Mouse (Mus musculus): Measurements from ENCODE around the gene Zfp791. TPM values are rescaled to one million over a fixed set of nuclear protein-coding genes. Genes with fewer than 3 reads are reported as not detected.
"Not testable (repeated sequence)": the region's sequence is repeated elsewhere in the genome, so short reads cannot be mapped to it uniquely, and the experiment has no call there.

Gene Zfp791
- polyA plus RNA-seq, 1 experiment from 2014 or later = 3.6 TPM

DNA sequence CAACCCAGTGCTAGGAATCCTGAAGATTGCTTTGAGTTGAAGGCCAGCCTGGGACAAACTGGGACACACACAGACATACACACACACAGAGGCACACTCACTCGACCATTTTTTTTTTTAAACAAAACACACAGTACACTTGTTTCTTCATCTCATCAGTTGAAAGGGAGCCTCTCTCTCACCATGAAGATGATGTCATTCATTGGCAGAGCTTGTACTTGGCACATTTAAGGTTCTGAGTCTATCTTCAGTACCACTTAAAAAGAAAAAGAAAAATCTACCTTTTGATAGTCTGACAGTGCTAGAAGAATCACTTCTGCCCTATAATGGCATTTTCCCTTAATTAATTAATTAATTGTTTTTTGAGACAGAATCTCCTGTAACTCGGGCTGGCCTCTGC lies 34.1 kb downstream of the Zfp791 start:
- 89% methylated on average over 2 of the region's 2 CpGs for WGBS
- no peak for ATAC-seq (ENCODE audit: low FRiP score)
- H3K27me3 ChIP-seq (ENCODE audit: control insufficient read depth, insufficient read depth, low read length) = no peaks in the 10 kb centered on the region

DNA sequence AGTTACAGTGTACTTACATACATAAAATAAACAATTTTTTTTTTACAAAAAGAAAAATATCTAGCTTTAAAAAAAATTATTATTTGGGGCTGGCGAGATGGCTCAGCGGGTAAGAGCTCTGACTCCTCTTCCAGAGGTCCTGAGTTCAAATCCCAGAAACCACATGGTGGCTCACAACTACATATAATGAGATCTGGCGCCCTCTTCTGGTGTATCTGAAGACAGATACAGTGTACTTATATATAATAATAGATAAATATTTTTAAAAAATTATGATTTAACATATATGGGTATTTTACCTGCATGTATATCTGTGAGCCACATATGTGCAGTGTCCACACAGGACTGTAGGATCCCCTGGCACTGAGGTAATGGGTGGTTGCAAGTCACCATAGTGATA lies 36.7 kb downstream of the Zfp791 start:
- no peak for DNase-seq (ENCODE audit: low spot score)
- Histone ChIP-seq H3K36me3 (replicated peaks; ENCODE audit: control insufficient read depth, insufficient read depth) (peaks cover 19% of the 10 kb centered on the region; the same call in 1 of the 2 replicates), H3K27ac (no peak overlapping the region), H3K9me3 (ENCODE audit: control insufficient read depth, low read length) (no peaks in the 10 kb centered on the region), H3K9ac (no peak overlapping the region), H3K27me3 (ENCODE audit: control insufficient read depth, insufficient read depth, low read length) (no peaks in the 10 kb centered on the region), H3K4me3 (replicated peaks; ENCODE audit: low read length) (no peak overlapping the region), H3K4me2 (replicated peaks) (no peak overlapping the region), H3K4me1 (replicated peaks; ENCODE audit: control insufficient read depth, insufficient read depth, low read length) (peaks cover 5% of the 10 kb centered on the region; the same call in 1 of the 2 replicates)
- no peak for ATAC-seq (ENCODE audit: low FRiP score)
- 80% methylated on average over 3 of the region's 3 CpGs for WGBS

More for the DNA sequence above, 34.1 kb downstream of the Zfp791 start:
- peaks cover 22% of the 10 kb centered on the region; the same call in 1 of the 2 replicates for H3K36me3 ChIP-seq (replicated peaks; ENCODE audit: control insufficient read depth, insufficient read depth)
- H3K27ac ChIP-seq = no peak overlapping the region
- H3K9ac ChIP-seq = no peak overlapping the region
- H3K4me3 ChIP-seq (replicated peaks; ENCODE audit: low read length) = no peak overlapping the region
- no peak overlapping the region for H3K4me2 ChIP-seq (replicated peaks)
- no peaks in the 10 kb centered on the region; the same call in 1 of the 2 replicates for H3K4me1 ChIP-seq (replicated peaks; ENCODE audit: control insufficient read depth, insufficient read depth, low read length)
- DNase-seq (ENCODE audit: low spot score) = no peak
- H3K9me3 ChIP-seq (ENCODE audit: control insufficient read depth, low read length) = no peaks in the 10 kb centered on the region

DNA sequence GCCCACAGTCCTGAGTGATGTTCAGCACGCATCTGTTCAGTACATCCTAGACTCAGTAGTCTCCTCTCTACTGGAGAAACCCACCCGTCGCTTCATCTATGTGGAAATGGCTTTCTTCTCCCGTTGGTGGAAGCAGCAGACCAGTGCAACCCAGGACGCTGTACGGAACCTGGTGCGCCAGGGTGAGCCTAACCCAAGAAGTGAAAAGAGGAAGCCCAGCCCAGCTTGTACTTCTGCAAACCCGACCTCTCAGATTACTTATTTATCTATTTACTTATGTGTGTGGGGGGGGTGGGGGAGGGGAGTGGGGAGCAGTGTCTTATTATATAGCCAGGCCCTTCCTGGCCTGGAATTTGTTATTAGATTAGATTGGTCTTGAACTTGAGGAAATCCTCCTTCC lies 38.3 kb downstream of the Zfp791 start:
- Histone ChIP-seq H3K9me3 (ENCODE audit: control insufficient read depth, low read length) (no peaks in the 10 kb centered on the region), H3K9ac (no peak overlapping the region), H3K4me2 (replicated peaks) (no peak overlapping the region), H3K36me3 (replicated peaks; ENCODE audit: control insufficient read depth, insufficient read depth) (peaks cover 19% of the 10 kb centered on the region; the same call in 1 of the 2 replicates), H3K4me1 (replicated peaks; ENCODE audit: control insufficient read depth, insufficient read depth, low read length) (peaks cover 9% of the 10 kb centered on the region), H3K4me3 (replicated peaks; ENCODE audit: low read length) (no peak overlapping the region), H3K27me3 (ENCODE audit: control insufficient read depth, insufficient read depth, low read length) (no peaks in the 10 kb centered on the region), H3K27ac (no peak overlapping the region)
- no peak for DNase-seq (ENCODE audit: low spot score)
- 93% methylated on average over 8 of the region's 8 CpGs for WGBS
- no peak for ATAC-seq (ENCODE audit: low FRiP score)

DNA sequence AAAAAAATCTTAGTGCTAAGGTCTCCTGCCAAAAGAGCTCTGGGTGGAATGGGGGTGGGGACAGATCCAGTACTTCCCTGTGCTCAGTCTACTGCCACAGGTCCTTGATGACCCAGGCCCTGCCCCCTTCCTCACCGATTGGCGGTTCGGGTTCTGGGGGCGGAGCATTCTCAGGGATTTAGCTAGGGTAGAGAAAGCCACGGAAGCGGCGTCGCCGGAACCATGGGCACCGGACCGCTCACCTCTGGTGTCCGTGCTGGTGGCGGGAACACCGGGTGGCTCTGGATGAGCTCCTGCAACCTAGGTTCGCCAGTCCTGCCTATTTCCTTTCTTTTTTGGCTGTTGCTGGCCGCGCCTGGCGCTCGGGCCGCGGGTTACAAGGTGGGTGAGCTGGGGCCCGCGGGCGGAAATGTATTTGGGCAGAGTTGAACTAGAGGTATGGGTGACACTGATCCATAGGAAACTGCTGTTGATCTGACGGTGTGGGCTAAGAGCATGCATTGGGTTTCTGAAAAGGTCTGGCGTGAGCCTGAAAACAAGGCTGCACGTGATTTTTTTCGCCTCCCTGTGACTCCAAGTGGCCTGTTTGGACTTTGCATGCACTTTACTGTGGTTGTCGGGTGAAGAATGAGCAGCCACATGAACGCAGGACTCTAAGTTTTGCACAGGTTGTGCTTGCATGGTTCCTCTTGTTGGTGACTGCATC lies 39.6 kb downstream of the Zfp791 start, which contains the start of gene Man2b1:
Gene Man2b1 (plus strand): TSS at position 163 of the 706 bp plus-strand sequence.
- H3K4me1 ChIP-seq (replicated peaks; ENCODE audit: control insufficient read depth, insufficient read depth, low read length) = peaks cover 12% of the 10 kb centered on the region
- no peaks in the 10 kb centered on the region for H3K9me3 ChIP-seq (ENCODE audit: control insufficient read depth, low read length)
- peak within 1 kb of the TSS; percentile 42 for H3K4me3 ChIP-seq (replicated peaks; ENCODE audit: low read length)
- no peak within 1 kb of the TSS for H3K27ac ChIP-seq
- peak within 1 kb of the TSS; percentile 68 for H3K4me2 ChIP-seq (replicated peaks)
- ATAC-seq (ENCODE audit: low FRiP score) (peak; percentile 85), DNase-seq (ENCODE audit: low spot score) (peak; percentile 71)
- no peaks in the 10 kb centered on the region for H3K27me3 ChIP-seq (ENCODE audit: control insufficient read depth, insufficient read depth, low read length)
- WGBS = under 1% methylated on average over 30 of the region's 30 CpGs
- H3K36me3 ChIP-seq (replicated peaks; ENCODE audit: control insufficient read depth, insufficient read depth) = peaks cover 26% of the 10 kb centered on the region
- H3K9ac ChIP-seq = peak within 1 kb of the TSS; percentile 54

DNA sequence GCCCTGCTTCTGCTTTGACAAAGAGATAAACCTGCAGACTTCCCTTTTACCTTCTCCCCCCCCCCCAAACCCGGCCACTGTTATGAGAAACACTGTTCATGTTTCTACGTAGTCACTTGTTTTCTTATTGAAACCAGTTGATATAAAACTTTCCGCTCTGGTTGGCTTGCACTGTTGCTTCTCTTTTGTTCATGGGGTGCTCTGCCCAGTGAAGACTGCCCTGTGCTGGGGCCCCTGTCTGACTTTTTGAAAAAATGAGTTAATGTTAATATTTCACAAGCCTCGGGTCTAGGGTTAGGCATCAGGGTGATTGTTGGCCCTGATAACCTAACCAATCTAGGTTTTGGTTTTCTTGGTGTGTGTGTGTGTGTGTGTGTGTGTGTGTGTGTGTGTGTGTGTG lies 40.7 kb downstream of the Zfp791 start:
- not testable (repeated sequence) for DNase-seq (ENCODE audit: low spot score); H3K4me3 ChIP-seq (replicated peaks; ENCODE audit: low read length); H3K27ac ChIP-seq; H3K27me3 ChIP-seq (ENCODE audit: control insufficient read depth, insufficient read depth, low read length); ATAC-seq (ENCODE audit: low FRiP score); H3K9me3 ChIP-seq (ENCODE audit: control insufficient read depth, low read length); H3K9ac ChIP-seq; H3K4me2 ChIP-seq (replicated peaks)
- peaks cover 23% of the 10 kb centered on the region for H3K36me3 ChIP-seq (replicated peaks; ENCODE audit: control insufficient read depth, insufficient read depth)
- WGBS = 92% methylated on average over 4 of the region's 4 CpGs
- peaks cover 12% of the 10 kb centered on the region for H3K4me1 ChIP-seq (replicated peaks; ENCODE audit: control insufficient read depth, insufficient read depth, low read length)

DNA sequence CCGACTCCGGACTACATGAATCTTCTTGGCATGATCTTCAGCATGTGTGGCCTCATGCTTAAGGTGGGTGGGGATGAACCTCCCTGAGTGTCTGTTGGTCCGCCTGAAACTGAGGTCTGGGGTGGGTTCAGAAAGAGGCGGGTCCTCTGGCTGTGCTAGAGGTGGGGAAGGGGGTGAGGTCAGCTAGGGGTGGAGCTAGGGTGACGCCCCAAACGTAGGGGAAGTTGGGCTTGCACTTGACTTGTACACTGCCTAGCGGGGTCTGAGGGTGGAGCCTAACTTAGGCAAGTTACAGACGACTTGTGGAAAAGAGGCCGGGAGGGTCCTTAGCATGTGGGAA lies 41.7 kb downstream of the Zfp791 start, which contains the start of gene Wdr83:
Gene Wdr83 (minus strand): TSS at position 91 of the 340 bp plus-strand sequence.
- peak within 1 kb of the TSS; percentile 78 for H3K4me3 ChIP-seq (replicated peaks; ENCODE audit: low read length)
- peaks cover 12% of the 10 kb centered on the region for H3K4me1 ChIP-seq (replicated peaks; ENCODE audit: control insufficient read depth, insufficient read depth, low read length)
- H3K4me2 ChIP-seq (replicated peaks) = peak within 1 kb of the TSS; percentile 62
- 1% methylated on average over 9 of the region's 9 CpGs for whole genome bisulfite sequencing
- no peaks in the 10 kb centered on the region for H3K27me3 ChIP-seq (ENCODE audit: control insufficient read depth, insufficient read depth, low read length)
- no peak for DNase-seq (ENCODE audit: low spot score)
- ATAC-seq (ENCODE audit: low FRiP score) = 0 out of 2 replicates have a peak, but pooled peaks have one; percentile 14
- no peak within 1 kb of the TSS; the same call in 1 of the 2 replicates for H3K27ac ChIP-seq
- no peaks in the 10 kb centered on the region for H3K9me3 ChIP-seq (ENCODE audit: control insufficient read depth, low read length)
- H3K9ac ChIP-seq = peak within 1 kb of the TSS; percentile 87
- H3K36me3 ChIP-seq (replicated peaks; ENCODE audit: control insufficient read depth, insufficient read depth) = peaks cover 22% of the 10 kb centered on the region

DNA sequence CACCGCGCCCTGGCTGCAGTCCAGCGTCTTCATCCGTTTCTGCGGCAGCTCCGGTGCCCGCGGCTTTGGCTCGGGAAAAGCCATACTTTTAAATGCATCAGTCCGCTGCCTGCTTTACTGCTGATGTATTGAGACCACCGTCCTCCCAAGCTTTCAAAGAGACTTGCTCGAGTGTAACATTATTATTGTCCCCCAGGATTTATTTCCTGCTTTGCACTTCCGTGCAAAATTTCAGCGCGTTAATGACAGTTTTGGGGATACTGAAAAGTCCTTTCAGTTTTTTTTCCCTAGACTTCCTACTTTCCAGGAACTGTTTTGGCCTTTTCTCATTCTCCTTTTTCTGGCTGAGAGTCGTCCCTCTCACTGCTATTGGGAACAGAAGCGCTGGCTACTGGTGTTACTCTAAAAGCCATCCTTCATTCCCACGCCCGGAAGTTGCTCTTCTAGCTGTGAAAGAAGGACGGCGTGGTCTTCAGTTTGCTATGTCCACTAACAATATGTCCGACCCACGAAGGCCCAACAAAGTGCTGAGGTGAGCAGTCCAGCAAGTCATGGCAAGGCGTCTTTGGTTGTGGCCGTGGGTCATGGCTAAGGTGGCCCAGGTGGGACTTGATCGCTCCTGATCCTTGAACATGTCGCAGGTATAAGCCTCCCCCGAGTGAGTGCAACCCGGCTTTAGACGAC lies 42.2 kb downstream of the Zfp791 start, which contains the start of gene Wdr83os:
Gene Wdr83os (plus strand): TSS at position 209 of the 684 bp plus-strand sequence.
- peaks cover 27% of the 10 kb centered on the region for H3K36me3 ChIP-seq (replicated peaks; ENCODE audit: control insufficient read depth, insufficient read depth)
- ATAC-seq (ENCODE audit: low FRiP score) = 0 out of 2 replicates have a peak, but pooled peaks have one; percentile 16
- peak; percentile 77 for DNase-seq (ENCODE audit: low spot score)
- H3K9ac ChIP-seq = peak within 1 kb of the TSS; percentile 87
- H3K27me3 ChIP-seq (ENCODE audit: control insufficient read depth, insufficient read depth, low read length) = no peaks in the 10 kb centered on the region
- H3K4me3 ChIP-seq (replicated peaks; ENCODE audit: low read length) = peak within 1 kb of the TSS; percentile 78
- H3K4me2 ChIP-seq (replicated peaks) = peak within 1 kb of the TSS; percentile 62
- H3K9me3 ChIP-seq (ENCODE audit: control insufficient read depth, low read length) = no peaks in the 10 kb centered on the region
- no peak within 1 kb of the TSS; the same call in 1 of the 2 replicates for H3K27ac ChIP-seq
- under 1% methylated on average over 30 of the region's 30 CpGs for WGBS
- peaks cover 12% of the 10 kb centered on the region for H3K4me1 ChIP-seq (replicated peaks; ENCODE audit: control insufficient read depth, insufficient read depth, low read length)

DNA sequence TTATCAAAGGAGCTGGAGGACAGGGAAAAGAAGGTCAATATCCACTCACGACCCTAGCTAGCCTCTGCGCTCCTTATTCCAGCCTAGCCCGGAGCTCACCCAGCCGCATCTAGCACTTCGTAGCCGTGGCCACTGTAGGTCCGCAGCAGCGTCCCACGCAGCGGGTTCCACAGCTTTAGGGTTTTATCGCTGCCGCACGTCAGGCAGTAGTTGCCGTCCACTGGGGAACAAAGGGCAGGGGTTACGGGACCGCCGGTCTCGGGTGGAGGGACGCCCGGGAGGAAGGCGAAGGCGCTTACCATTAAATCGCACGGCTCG lies 42.7 kb downstream of the Zfp791 start:
- no peak overlapping the region; the same call in 1 of the 2 replicates for H3K27ac ChIP-seq
- H3K4me1 ChIP-seq (replicated peaks; ENCODE audit: control insufficient read depth, insufficient read depth, low read length) = peaks cover 12% of the 10 kb centered on the region
- peak overlapping the region; percentile 87 for H3K9ac ChIP-seq
- no peaks in the 10 kb centered on the region for H3K27me3 ChIP-seq (ENCODE audit: control insufficient read depth, insufficient read depth, low read length)
- peak overlapping the region; percentile 62 for H3K4me2 ChIP-seq (replicated peaks)
- DNase-seq (ENCODE audit: low spot score) (no peak), ATAC-seq (ENCODE audit: low FRiP score) (no peak)
- no peaks in the 10 kb centered on the region for H3K9me3 ChIP-seq (ENCODE audit: control insufficient read depth, low read length)
- under 1% methylated on average over 25 of the region's 25 CpGs for WGBS
- peaks cover 32% of the 10 kb centered on the region for H3K36me3 ChIP-seq (replicated peaks; ENCODE audit: control insufficient read depth, insufficient read depth)
- H3K4me3 ChIP-seq (replicated peaks; ENCODE audit: low read length) = peak overlapping the region; percentile 78

DNA sequence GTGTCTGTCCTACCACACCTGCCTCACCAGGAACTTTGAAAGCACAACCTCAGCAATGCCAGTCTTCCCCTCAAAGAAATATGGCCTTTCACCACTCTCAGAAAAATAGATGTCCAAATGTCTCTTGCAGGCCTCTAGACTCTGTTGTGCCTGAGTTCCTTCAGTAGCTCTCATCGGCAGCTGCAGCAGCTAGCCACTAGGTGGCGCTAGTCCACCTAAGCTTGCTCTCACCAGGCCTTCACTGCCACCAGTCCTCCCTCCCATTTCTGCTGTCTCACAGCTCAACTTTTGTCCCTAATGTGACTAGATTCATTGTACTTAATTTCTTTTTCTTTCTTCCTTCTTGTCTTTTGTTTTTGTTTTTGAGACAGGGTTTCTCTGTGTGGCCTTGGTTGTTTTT lies 45.9 kb downstream of the Zfp791 start:
- DNase-seq (ENCODE audit: low spot score) (peak; percentile 90), ATAC-seq (ENCODE audit: low FRiP score) (peak; percentile 44; the same call in 1 of the 2 replicates)
- H3K4me2 ChIP-seq (replicated peaks) = no peak overlapping the region
- 0% methylated on average over 2 of the region's 2 CpGs for whole genome bisulfite sequencing
- H3K9me3 ChIP-seq (ENCODE audit: control insufficient read depth, low read length) = no peaks in the 10 kb centered on the region
- no peak overlapping the region for H3K4me3 ChIP-seq (replicated peaks; ENCODE audit: low read length)
- H3K36me3 ChIP-seq (replicated peaks; ENCODE audit: control insufficient read depth, insufficient read depth) = peaks cover 53% of the 10 kb centered on the region
- H3K27me3 ChIP-seq (ENCODE audit: control insufficient read depth, insufficient read depth, low read length) = no peaks in the 10 kb centered on the region
- no peak overlapping the region for H3K9ac ChIP-seq
- no peak overlapping the region for H3K27ac ChIP-seq
- H3K4me1 ChIP-seq (replicated peaks; ENCODE audit: control insufficient read depth, insufficient read depth, low read length) = peaks cover 21% of the 10 kb centered on the region
